Mouse (Mus musculus) left cerebral cortex, postnatal 14 days (tissue): ENCODE data around the gene Tbc1d16. TPM values are rescaled to one million over a fixed set of nuclear protein-coding genes. Genes with fewer than 3 reads are reported as not detected.
"Not testable (repeated sequence)": the region's sequence is repeated elsewhere in the genome, so short reads cannot be mapped to it uniquely, and the experiment has no call there.

Experiments used
- DNase-seq, 2 experiments: peaks; one replicate each; pipeline ENCODE4 v3.0.0; 2021 to 2022; ENCODE audit warnings: low spot score in 2 of 2, mixed read lengths in 1 of 2
- intact Hi-C: fragments of 180-260 bp; cut with DNase I; formaldehyde crosslinking; loops from one replicate; pipeline ENCODE4 v1.15.1; 2025
- long read RNA-seq, 2 experiments: library from polyadenylated mRNA; stranded (forward); transcript quantifications; one replicate each; pipeline ENCODE4 v2.0.0; 2021
- total RNA-seq, 2 experiments: library from RNA; stranded (reverse); gene quantifications; 2 replicates each; pipeline ENCODE4 v1.2.3; 2021

The Tbc1d16 gene
- total RNA-seq, result 10 to 100 TPM; 51.3 to 56.4 TPM
- long read RNA-seq, experiment 1, partial matches to known transcripts, result 0 of 17 reads
- long read RNA-seq, experiment 1, other reads (novel, unspliced or antisense), result 16 of 17 reads
- long read RNA-seq, experiment 2, full-length matches to known transcripts, result 1 of 13 reads
- long read RNA-seq, experiment 2, partial matches to known transcripts, result 0 of 13 reads
- long read RNA-seq, experiment 2, other reads (novel, unspliced or antisense), result 12 of 13 reads

GRCm38 (mm10) chr11:119228091-119228781 is at the start of gene Tbc1d16, which contains the start of gene Ccdc40:
Tbc1d16 (minus strand) TSS chr11:119228499.
Ccdc40 (plus strand) TSS chr11:119228572.
- peak in 1 of 2 experiments; percentile 58 for DNase-seq
- intact Hi-C loops, result no loop called here

- intact Hi-C loops, result no loop called here
These were observed 45.1 kb upstream of the Tbc1d16 start for GRCm38 (mm10) chr11:119273186-119273930.

GRCm38 (mm10) chr11:119272492-119272891 is 44.2 kb upstream of the Tbc1d16 start:
- DNase-seq, intact Hi-C loops: not testable (repeated sequence)

More at GRCm38 (mm10) chr11:119273186-119273930, 45.1 kb upstream of the Tbc1d16 start:
- DNase-seq, result no peak

GRCm38 (mm10) chr11:119268557-119269195 is 40.4 kb upstream of the Tbc1d16 start:
- DNase-seq, result peak; percentile 64 to 77
- intact Hi-C loops, result no loop called here

GRCm38 (mm10) chr11:119267768-119268556 is 39.7 kb upstream of the Tbc1d16 start, which contains the start of gene Gaa:
Gaa (plus strand) TSS chr11:119267887.
- intact Hi-C loops, result no loop called here
- DNase-seq, result peak; percentile 97 to 98

GRCm38 (mm10) chr11:119267241-119267674 is 39.0 kb upstream of the Tbc1d16 start:
- peak; percentile 50 to 66 for DNase-seq
- intact Hi-C loops, result no loop called here

- DNase-seq, result no peak
- intact Hi-C loops, result no loop called here
These were observed 37.5 kb upstream of the Tbc1d16 start for GRCm38 (mm10) chr11:119265811-119266210.

- no peak for DNase-seq
- intact Hi-C loops, result no loop called here
These were observed 36.1 kb upstream of the Tbc1d16 start for GRCm38 (mm10) chr11:119264413-119264812.

GRCm38 (mm10) chr11:119259977-119260376 is 31.7 kb upstream of the Tbc1d16 start:
- intact Hi-C loops, result no loop called here
- no peak for DNase-seq

- intact Hi-C loops, result no loop called here
- peak; percentile 64 to 66 for DNase-seq
These were observed 30.4 kb upstream of the Tbc1d16 start for GRCm38 (mm10) chr11:119258572-119259322.

- DNase-seq, result no peak
- intact Hi-C loops, result no loop called here
These were observed 29.9 kb upstream of the Tbc1d16 start for GRCm38 (mm10) chr11:119258216-119258571.

- intact Hi-C loops, result not testable (repeated sequence)
These were observed 28.3 kb upstream of the Tbc1d16 start for GRCm38 (mm10) chr11:119256557-119256956.

GRCm38 (mm10) chr11:119252854-119253541 is 24.7 kb upstream of the Tbc1d16 start:
- intact Hi-C loops, result no loop called here
- DNase-seq, result peak in 1 of 2 experiments; percentile 41

More at GRCm38 (mm10) chr11:119256557-119256956, 28.3 kb upstream of the Tbc1d16 start:
- DNase-seq, result not testable (repeated sequence)

- DNase-seq, result no peak
- intact Hi-C loops, result no loop called here
These were observed 22.7 kb upstream of the Tbc1d16 start for GRCm38 (mm10) chr11:119250998-119251397.

GRCm38 (mm10) chr11:119249011-119249410 is 20.7 kb upstream of the Tbc1d16 start:
- intact Hi-C loops, result loop anchor here (5.0 kb wide), 1 partner anchor 47 kb away; no protein-coding TSS in a partner anchor
- peak; percentile 60 to 63 for DNase-seq

- intact Hi-C loops, result loop anchor here (5.0 kb wide), 1 partner anchor 43 kb away; no protein-coding TSS in a partner anchor
- not testable (repeated sequence) for DNase-seq
These were observed 17.2 kb upstream of the Tbc1d16 start for GRCm38 (mm10) chr11:119245543-119245942.

GRCm38 (mm10) chr11:119239480-119239879 is 11.2 kb upstream of the Tbc1d16 start:
- no peak for DNase-seq
- intact Hi-C loops, result no loop called here
